Mouse (Mus musculus) thymus, adult 2 months (tissue): ENCODE measurements around the gene Olfr509. TPM values are rescaled to one million over a fixed set of nuclear protein-coding genes. Genes with fewer than 3 reads are reported as not detected.
"Not testable (repeated sequence)": the region's sequence is repeated elsewhere in the genome, so short reads cannot be mapped to it uniquely, and the experiment has no call there.

Experiments
- DNase-seq: peaks from one replicate; pipeline ENCODE4 v3.0.0; 2021
- H3K27ac ChIP-seq: fragments of 200-500 bp; 2 replicates; pipeline ENCODE4 v1.5.1; 2012; ENCODE audit warnings: low read length, control low read depth; ENCODE audit not compliant: control insufficient read depth, insufficient read depth
- H3K27me3 ChIP-seq: fragments of 200-500 bp; 2 replicates; pipeline ENCODE4 v1.6.1; 2012; ENCODE audit warnings: mild to moderate bottlenecking, low read length, moderate library complexity, mixed read lengths; ENCODE audit not compliant: control insufficient read depth, insufficient read depth
- H3K36me3 ChIP-seq: fragments of 200-500 bp; 2 replicates; pipeline ENCODE4 v1.6.1; 2012; ENCODE audit warnings: mild to moderate bottlenecking, low read length, moderate library complexity; ENCODE audit not compliant: control insufficient read depth, insufficient read depth
- H3K4me1 ChIP-seq: fragments of 200-500 bp; replicated peaks from 2 replicates; pipeline ENCODE4 v1.6.1; 2012; ENCODE audit warnings: low read length; ENCODE audit not compliant: control insufficient read depth, insufficient read depth
- H3K4me3 ChIP-seq: fragments of 200-500 bp; 2 replicates; pipeline ENCODE4 v1.5.1; 2012; ENCODE audit warnings: mild to moderate bottlenecking, low read length, control low read depth, moderate library complexity; ENCODE audit not compliant: control insufficient read depth, insufficient read depth
- CTCF ChIP-seq: fragments of 200-500 bp; IDR thresholded peaks from 2 replicates; pipeline ENCODE4 v1.5.1; 2012; ENCODE audit warnings: mild to moderate bottlenecking, control low read depth, low read length, moderate library complexity, borderline replicate concordance; ENCODE audit not compliant: control insufficient read depth, poor library complexity, insufficient read depth; ENCODE audit errors: extremely low read depth
- POLR2A ChIP-seq: fragments of 200-500 bp; IDR thresholded peaks from 2 replicates; pipeline ENCODE4 v1.6.1; 2012; ENCODE audit warnings: mild to moderate bottlenecking, low read length, control low read depth, moderate library complexity; ENCODE audit not compliant: control insufficient read depth, poor library complexity, insufficient read depth; ENCODE audit errors: extremely low read depth
- WGBS: fragments of 180-500 bp; shearing (Covaris S2); methylation state at CpG from one replicate; pipeline ENCODE4 v1.1.7; 2018; 5-methylcytosine and 5-hydroxymethylcytosine counted together
- polyA plus RNA-seq: library from polyadenylated mRNA; depleted of rRNA; stranded (reverse); fragments of >200 nt; gene quantifications from 2 replicates; pipeline ENCODE4 v1.2.3, GENCODE M21; 2012; rRNA removed

The Olfr509 gene
- polyA plus RNA-seq, 1 experiment = not detected

- no peak for DNase-seq
- TF ChIP-seq POLR2A = no peak
- TF ChIP-seq CTCF = no peak
- 98% methylated on average over 2 of the region's 2 CpGs for WGBS
- H3K4me3 ChIP-seq = no peak overlapping the region
- H3K36me3 ChIP-seq = no peaks in the 10 kb centered on the region
- no peaks in the 10 kb centered on the region for H3K4me1 ChIP-seq
- no peaks in the 10 kb centered on the region for H3K27me3 ChIP-seq
- H3K27ac ChIP-seq = no peak overlapping the region
These were observed 37.6 kb downstream of the Olfr509 start for GRCm38 (mm10) chr7:108614110-108614509.

GRCm38 (mm10) chr7:108610487-108610886 is 41.2 kb downstream of the Olfr509 start, which contains the start of gene Olfr506:
Olfr506 (plus strand) TSS chr7:108610787.
- Histone ChIP-seq H3K4me3 (no peak within 1 kb of the TSS), H3K27me3 (no peaks in the 10 kb centered on the region), H3K4me1 (no peaks in the 10 kb centered on the region), H3K36me3 (no peaks in the 10 kb centered on the region), H3K27ac (no peak within 1 kb of the TSS)
- no peak for DNase-seq
- no peak for TF ChIP-seq POLR2A
- no peak for TF ChIP-seq CTCF

- not testable (repeated sequence) for H3K4me3 ChIP-seq, DNase-seq, H3K27me3 ChIP-seq, H3K27ac ChIP-seq, H3K4me1 ChIP-seq, H3K36me3 ChIP-seq
- WGBS = 79% methylated on average over 3 of the region's 3 CpGs
These were observed 49.8 kb downstream of the Olfr509 start for GRCm38 (mm10) chr7:108601916-108602315.

Other genes starting within 250 kb of the Olfr509 start
- gene Olfr497, start 231.5 kb downstream of the Olfr509 start, polyA plus RNA-seq = not detected in 2 replicates
- gene Olfr498, start 186.6 kb downstream of the Olfr509 start, polyA plus RNA-seq = not detected in 2 replicates
- not detected in 2 replicates for gene Olfr502, start 126.8 kb downstream of the Olfr509 start, polyA plus RNA-seq
- not detected in 2 replicates for gene Olfr503, start 107.4 kb downstream of the Olfr509 start, polyA plus RNA-seq
- not detected in 2 replicates for gene Olfr504, start 86.1 kb downstream of the Olfr509 start, polyA plus RNA-seq
- gene Olfr506, start 41.1 kb downstream of the Olfr509 start, polyA plus RNA-seq = not detected in 2 replicates
- not detected in 2 replicates for gene Olfr507, start 30.1 kb downstream of the Olfr509 start, polyA plus RNA-seq
- gene Olfr508, start 21.9 kb downstream of the Olfr509 start, polyA plus RNA-seq = not detected in 2 replicates
- gene Olfr510, start 14.5 kb upstream of the Olfr509 start, polyA plus RNA-seq = not detected in 2 replicates
- gene Olfr512, start 61.4 kb upstream of the Olfr509 start, polyA plus RNA-seq = not detected in 2 replicates
- gene Olfr513, start 99.1 kb upstream of the Olfr509 start, polyA plus RNA-seq = not detected in 2 replicates
- gene Olfr514, start 174.1 kb upstream of the Olfr509 start, polyA plus RNA-seq = not detected in 2 replicates
- not detected in 2 replicates for gene Olfr516, start 198.6 kb upstream of the Olfr509 start, polyA plus RNA-seq
- 0.20 TPM in 1 of 2 replicates, not detected in the other for gene Olfr517, start 220.5 kb upstream of the Olfr509 start, polyA plus RNA-seq
- not detected in 2 replicates for gene Olfr518, start 233.1 kb upstream of the Olfr509 start, polyA plus RNA-seq
- not detected in 2 replicates for gene Olfr519, start 242.5 kb upstream of the Olfr509 start, polyA plus RNA-seq